Mouse (Mus musculus): ENCODE data around the gene Mast3. TPM values are rescaled to one million over a fixed set of nuclear protein-coding genes. Genes with fewer than 3 reads are reported as not detected.

Gene Mast3
- polyA plus RNA-seq, 1 experiment: 84.2 TPM

DNA sequence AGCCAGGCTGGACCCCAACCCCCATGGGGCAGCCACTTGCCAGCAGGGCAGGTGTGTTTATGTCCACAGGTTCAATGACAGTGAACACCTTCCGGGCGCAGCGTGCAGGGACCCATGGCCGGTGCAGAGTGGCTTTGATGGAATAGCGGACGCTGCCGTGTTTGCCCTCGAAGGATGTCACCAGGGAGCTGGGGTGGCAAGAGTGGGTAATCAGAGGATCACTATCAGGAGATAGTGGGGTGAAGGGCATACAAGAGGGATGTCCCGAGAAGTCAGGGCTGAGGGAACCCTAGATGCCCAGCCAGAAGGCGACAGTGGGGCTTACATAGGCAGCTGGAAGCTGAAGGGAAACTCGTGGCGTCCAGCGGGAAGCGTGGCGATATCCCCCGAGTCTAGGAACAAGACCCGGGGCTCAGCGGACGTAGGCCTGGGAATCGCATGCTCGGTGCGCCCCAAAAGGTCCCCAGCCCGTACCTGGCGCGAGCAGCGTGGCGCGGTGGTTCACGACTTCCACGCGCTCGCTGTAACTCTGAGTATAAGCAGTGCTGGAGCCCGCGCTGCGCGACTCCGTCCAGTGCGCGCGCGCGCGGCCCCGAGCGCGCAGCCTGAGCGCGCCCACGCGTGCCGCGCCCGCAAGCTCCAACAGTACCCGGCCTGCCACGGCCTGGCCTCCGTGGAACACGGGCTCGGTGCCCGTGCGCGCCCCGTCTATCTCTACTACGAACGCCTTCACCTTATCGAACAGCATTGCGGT, 34.0 kb upstream of the Mast3 start:
- peak; percentile 36 for DNase-seq
- WGBS: 1% methylated on average over 66 of the region's 66 CpGs
- H3K4me1 ChIP-seq (ENCODE audit: control insufficient read depth, insufficient read depth, low read length): 0 out of 2 replicates have a peak, but pooled peaks cover 4% of the 10 kb centered on the region
- TF ChIP-seq POLR2A (IDR thresholded peaks at IDR 0.05; ENCODE audit: borderline replicate concordance, extremely low read depth, low read depth, low read length) (no peak), CTCF (IDR thresholded peaks at IDR 0.05; ENCODE audit: insufficient read depth, low read length) (no peak)
- peak overlapping the region; percentile 93 for H3K4me3 ChIP-seq (replicated peaks; ENCODE audit: extremely low read depth, low read depth, low read length)

DNA sequence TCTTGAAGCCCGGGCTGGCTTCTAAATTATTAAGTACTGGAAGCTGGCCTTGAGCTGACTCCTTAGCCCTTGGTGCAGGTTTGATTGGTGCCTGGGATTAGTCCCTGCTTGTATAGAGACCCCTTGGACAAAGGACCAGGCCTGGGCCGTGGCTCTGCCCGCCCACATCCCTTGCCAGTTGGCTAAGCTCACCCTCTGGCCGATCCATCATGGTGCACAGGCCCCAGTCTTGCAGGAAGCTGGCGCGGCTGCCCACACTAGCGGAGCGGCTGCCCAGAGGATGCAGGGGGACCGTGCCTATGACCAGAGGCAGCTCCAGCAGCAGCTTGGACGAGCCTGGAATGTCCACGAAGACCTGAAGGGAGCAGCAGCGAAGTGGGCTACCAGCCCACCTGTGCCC, 31.8 kb upstream of the Mast3 start:
- no peak overlapping the region for H3K4me3 ChIP-seq (replicated peaks; ENCODE audit: extremely low read depth, low read depth, low read length)
- TF ChIP-seq CTCF (IDR thresholded peaks at IDR 0.05; ENCODE audit: insufficient read depth, low read length): no peak
- TF ChIP-seq POLR2A (IDR thresholded peaks at IDR 0.05; ENCODE audit: borderline replicate concordance, extremely low read depth, low read depth, low read length): no peak
- DNase-seq: no peak
- 83% methylated on average over 12 of the region's 12 CpGs for WGBS
- H3K4me1 ChIP-seq (ENCODE audit: control insufficient read depth, insufficient read depth, low read length): 0 out of 2 replicates have a peak, but pooled peaks cover 4% of the 10 kb centered on the region

DNA sequence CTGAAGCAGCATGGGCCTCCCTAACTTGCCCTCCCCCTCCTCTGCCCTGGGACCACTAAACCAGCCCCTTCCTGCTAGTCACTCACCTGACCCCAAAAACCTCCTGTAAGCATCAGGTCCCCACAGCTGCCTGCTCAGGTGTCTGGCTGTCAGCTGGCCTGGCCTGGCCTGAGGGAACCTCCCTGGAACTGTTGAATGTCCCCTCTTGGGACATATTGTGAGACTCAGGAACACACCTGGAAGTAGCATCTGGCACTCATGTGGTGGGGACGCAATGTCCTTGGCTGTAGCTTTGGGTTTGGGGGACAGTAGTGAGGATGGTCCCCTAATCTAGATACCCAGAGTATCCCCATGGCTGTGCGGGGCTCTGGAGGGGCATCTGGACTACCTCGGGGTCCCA, 29.2 kb upstream of the Mast3 start:
- no peak for DNase-seq
- Histone ChIP-seq H3K4me3 (replicated peaks; ENCODE audit: extremely low read depth, low read depth, low read length) (no peak overlapping the region), H3K4me1 (ENCODE audit: control insufficient read depth, insufficient read depth, low read length) (0 out of 2 replicates have a peak, but pooled peaks cover 4% of the 10 kb centered on the region)
- TF ChIP-seq CTCF (IDR thresholded peaks at IDR 0.05; ENCODE audit: insufficient read depth, low read length) (no peak), POLR2A (IDR thresholded peaks at IDR 0.05; ENCODE audit: borderline replicate concordance, extremely low read depth, low read depth, low read length) (no peak)
- 90% methylated on average over 3 of the region's 3 CpGs for WGBS

DNA sequence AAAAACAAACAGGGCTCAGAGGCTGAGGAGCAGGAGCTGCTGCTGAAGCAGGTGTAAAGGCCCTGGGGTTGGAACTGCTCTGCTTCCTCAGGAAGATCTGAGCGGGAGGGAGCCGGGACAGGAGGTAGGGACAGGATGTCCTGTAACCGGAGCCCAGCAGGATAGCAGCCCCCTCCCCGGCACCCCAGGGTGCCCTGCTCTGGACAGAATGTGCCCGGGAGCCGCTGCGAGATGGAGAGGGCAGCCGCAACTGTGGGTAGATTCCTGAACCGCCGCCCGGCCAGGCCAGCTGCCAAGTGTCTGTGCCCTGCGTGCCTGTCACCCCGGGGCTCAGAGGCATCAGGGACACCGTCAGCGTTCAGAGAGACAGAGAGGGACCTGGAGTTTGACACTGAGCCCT, 28.7 kb upstream of the Mast3 start:
- H3K4me3 ChIP-seq (replicated peaks; ENCODE audit: extremely low read depth, low read depth, low read length): no peak overlapping the region
- 34% methylated on average over 15 of the region's 15 CpGs for WGBS
- H3K4me1 ChIP-seq (ENCODE audit: control insufficient read depth, insufficient read depth, low read length): 0 out of 2 replicates have a peak, but pooled peaks cover 2% of the 10 kb centered on the region
- no peak for DNase-seq
- TF ChIP-seq POLR2A (IDR thresholded peaks at IDR 0.05; ENCODE audit: borderline replicate concordance, extremely low read depth, low read depth, low read length): no peak
- no peak for TF ChIP-seq CTCF (IDR thresholded peaks at IDR 0.05; ENCODE audit: insufficient read depth, low read length)

DNA sequence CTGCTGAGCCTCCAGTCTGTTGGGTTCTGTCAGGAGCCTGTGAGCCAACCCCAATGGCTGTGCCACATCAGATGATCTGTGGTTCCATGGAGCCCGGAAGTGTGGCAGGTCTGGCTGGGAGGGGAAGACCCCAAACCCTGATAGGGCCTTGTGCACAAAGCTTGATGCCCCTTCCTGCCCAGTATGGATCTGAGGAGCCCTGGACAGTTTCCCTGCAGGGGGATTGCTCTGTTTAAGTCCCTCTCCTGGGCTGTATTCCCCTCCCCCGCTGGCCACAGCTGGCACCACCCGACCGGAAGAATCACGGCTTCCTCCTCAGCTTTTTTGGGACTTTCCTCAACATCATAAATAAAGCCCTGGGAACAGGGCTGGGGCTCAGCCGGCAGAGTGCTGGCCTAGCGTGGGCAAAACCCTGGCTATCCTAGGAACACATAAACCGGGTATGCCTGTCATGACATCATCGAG, 28.2 kb upstream of the Mast3 start:
- TF ChIP-seq POLR2A (IDR thresholded peaks at IDR 0.05; ENCODE audit: borderline replicate concordance, extremely low read depth, low read depth, low read length) (peak; percentile 35; the same call in 1 of the 2 replicates), CTCF (IDR thresholded peaks at IDR 0.05; ENCODE audit: insufficient read depth, low read length) (no peak)
- peak; percentile 39 for DNase-seq
- H3K4me3 ChIP-seq (replicated peaks; ENCODE audit: extremely low read depth, low read depth, low read length): no peak overlapping the region
- no peaks in the 10 kb centered on the region for H3K4me1 ChIP-seq (ENCODE audit: control insufficient read depth, insufficient read depth, low read length)
- 38% methylated on average over 9 of the region's 9 CpGs for WGBS

DNA sequence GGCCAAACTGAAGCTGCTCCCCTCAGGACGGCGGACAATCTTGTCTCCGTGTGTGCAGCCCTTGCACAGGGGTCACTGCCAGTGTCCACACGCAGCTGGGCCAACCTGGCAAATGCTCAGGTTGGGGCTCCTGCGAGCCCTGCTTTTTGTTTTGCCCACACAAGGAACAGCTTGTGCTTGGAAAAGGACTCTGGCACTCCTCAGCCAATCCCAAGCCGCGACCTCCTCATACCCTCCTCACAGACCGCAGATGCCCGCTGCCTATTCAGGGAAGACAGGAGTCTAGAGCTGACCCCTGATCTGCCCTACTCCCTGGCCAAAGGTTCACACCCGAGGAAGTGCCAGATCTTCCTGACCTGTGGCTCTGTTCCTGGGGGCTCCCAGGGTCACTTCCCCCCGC, 27.5 kb upstream of the Mast3 start:
- Histone ChIP-seq H3K4me3 (replicated peaks; ENCODE audit: extremely low read depth, low read depth, low read length) (no peak overlapping the region), H3K4me1 (ENCODE audit: control insufficient read depth, insufficient read depth, low read length) (no peaks in the 10 kb centered on the region)
- 73% methylated on average over 11 of the region's 11 CpGs for WGBS
- no peak for DNase-seq
- no peak for TF ChIP-seq CTCF (IDR thresholded peaks at IDR 0.05; ENCODE audit: insufficient read depth, low read length)
- TF ChIP-seq POLR2A (IDR thresholded peaks at IDR 0.05; ENCODE audit: borderline replicate concordance, extremely low read depth, low read depth, low read length): no peak

DNA sequence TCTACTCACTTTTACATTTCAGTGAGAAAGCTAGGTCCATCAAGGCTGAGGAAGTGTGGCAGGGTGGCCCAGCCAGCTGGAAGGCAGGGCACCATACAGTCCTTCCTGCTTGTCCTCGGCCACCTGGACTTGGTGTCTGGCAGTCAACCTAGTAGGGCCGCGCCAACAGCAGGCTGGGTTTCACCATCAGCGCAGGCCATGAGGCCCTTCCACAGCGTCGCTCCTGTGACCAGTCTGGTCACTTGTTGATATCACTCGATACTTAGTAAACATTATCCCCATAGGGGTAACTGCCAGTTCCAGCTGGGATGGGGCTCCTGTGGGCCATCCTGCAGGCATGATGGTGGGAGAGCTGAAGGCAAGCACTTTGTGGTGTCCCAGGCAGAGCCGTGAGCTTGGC, 26.7 kb upstream of the Mast3 start:
- Histone ChIP-seq H3K4me3 (replicated peaks; ENCODE audit: extremely low read depth, low read depth, low read length) (no peak overlapping the region), H3K4me1 (ENCODE audit: control insufficient read depth, insufficient read depth, low read length) (no peaks in the 10 kb centered on the region)
- DNase-seq: no peak
- WGBS: 86% methylated on average over 8 of the region's 8 CpGs
- no peak for TF ChIP-seq CTCF (IDR thresholded peaks at IDR 0.05; ENCODE audit: insufficient read depth, low read length)
- TF ChIP-seq POLR2A (IDR thresholded peaks at IDR 0.05; ENCODE audit: borderline replicate concordance, extremely low read depth, low read depth, low read length): no peak

DNA sequence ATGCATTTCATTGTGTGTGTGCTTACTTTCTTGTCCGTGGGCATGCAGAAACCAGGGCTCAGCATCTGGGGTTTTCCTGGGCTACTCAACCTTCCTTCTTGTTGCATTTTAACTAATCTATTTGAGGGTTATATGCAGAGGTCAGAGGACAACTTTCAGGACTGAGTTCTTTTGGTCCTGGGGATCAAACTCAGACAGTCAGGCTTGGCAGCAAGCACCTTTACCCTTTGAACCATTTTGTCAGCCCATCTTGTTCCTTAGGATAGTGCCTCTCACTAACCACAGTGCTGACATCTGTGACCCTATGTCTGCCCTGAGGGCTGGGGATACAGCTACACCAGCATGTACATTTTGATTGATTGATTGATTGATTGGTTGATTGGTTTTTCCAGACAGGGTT, 22.9 kb upstream of the Mast3 start:
- no peak for TF ChIP-seq POLR2A (IDR thresholded peaks at IDR 0.05; ENCODE audit: borderline replicate concordance, extremely low read depth, low read depth, low read length)
- no peak for TF ChIP-seq CTCF (IDR thresholded peaks at IDR 0.05; ENCODE audit: insufficient read depth, low read length)
- no peak for DNase-seq
- H3K4me1 ChIP-seq (ENCODE audit: control insufficient read depth, insufficient read depth, low read length): no peaks in the 10 kb centered on the region
- WGBS: 87% methylated on average over 1 of the region's 1 CpGs
- H3K4me3 ChIP-seq (replicated peaks; ENCODE audit: extremely low read depth, low read depth, low read length): no peak overlapping the region

DNA sequence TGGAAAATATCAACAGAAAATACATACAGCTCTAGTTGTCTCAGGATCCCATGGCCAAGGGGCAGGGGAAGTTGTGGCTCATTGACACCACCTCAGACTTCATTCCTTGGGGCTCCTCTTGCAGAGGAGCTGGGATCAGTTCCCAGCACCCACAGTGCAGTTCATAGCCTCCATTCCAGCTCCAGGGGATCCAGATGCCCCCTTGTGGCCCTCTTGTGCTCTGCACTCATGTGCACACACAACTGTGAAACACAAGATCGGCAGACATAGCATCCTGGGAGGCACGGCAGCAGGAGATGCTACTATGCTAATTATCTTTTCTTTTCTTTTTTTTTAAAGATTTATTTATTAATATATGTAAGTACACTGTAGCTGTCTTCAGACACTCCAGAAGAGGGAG, 22.2 kb upstream of the Mast3 start:
- 94% methylated on average over 2 of the region's 2 CpGs for WGBS
- DNase-seq: no peak
- Histone ChIP-seq H3K4me3 (replicated peaks; ENCODE audit: extremely low read depth, low read depth, low read length) (no peak overlapping the region), H3K4me1 (ENCODE audit: control insufficient read depth, insufficient read depth, low read length) (no peaks in the 10 kb centered on the region; the same call in 1 of the 2 replicates)
- TF ChIP-seq POLR2A (IDR thresholded peaks at IDR 0.05; ENCODE audit: borderline replicate concordance, extremely low read depth, low read depth, low read length) (no peak), CTCF (IDR thresholded peaks at IDR 0.05; ENCODE audit: insufficient read depth, low read length) (no peak)

DNA sequence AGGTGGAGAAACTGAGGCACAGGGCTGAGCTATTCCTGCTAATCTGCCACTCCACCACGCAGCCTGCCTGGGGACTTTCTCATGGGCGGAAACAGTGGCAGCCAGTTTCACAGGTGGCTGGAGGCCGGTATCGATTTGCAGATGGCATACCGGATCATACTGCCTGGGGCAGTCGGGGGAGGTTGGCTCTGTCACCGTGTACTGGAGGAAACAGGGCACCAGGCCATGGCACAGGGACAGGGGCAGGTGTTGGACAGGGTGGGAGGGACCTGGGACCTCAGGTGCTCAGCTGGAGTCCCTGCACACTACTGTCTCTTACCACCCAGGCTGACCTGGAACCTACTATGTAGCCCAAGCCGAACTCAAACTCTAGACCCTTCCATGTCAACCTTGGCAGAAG, 21.0 kb upstream of the Mast3 start:
- Histone ChIP-seq H3K4me1 (ENCODE audit: control insufficient read depth, insufficient read depth, low read length) (no peaks in the 10 kb centered on the region; the same call in 1 of the 2 replicates), H3K4me3 (replicated peaks; ENCODE audit: extremely low read depth, low read depth, low read length) (no peak overlapping the region)
- no peak for DNase-seq
- no peak for TF ChIP-seq CTCF (IDR thresholded peaks at IDR 0.05; ENCODE audit: insufficient read depth, low read length)
- TF ChIP-seq POLR2A (IDR thresholded peaks at IDR 0.05; ENCODE audit: borderline replicate concordance, extremely low read depth, low read depth, low read length): no peak
- WGBS: 84% methylated on average over 8 of the region's 8 CpGs
